Mouse (Mus musculus): ENCODE measurements around the gene Tnfsfm13. TPM values are rescaled to one million over a fixed set of nuclear protein-coding genes. Genes with fewer than 3 reads are reported as not detected.

Gene Tnfsfm13
- polyA plus RNA-seq, 2 experiments from 2014 or later, result not detected

DNA sequence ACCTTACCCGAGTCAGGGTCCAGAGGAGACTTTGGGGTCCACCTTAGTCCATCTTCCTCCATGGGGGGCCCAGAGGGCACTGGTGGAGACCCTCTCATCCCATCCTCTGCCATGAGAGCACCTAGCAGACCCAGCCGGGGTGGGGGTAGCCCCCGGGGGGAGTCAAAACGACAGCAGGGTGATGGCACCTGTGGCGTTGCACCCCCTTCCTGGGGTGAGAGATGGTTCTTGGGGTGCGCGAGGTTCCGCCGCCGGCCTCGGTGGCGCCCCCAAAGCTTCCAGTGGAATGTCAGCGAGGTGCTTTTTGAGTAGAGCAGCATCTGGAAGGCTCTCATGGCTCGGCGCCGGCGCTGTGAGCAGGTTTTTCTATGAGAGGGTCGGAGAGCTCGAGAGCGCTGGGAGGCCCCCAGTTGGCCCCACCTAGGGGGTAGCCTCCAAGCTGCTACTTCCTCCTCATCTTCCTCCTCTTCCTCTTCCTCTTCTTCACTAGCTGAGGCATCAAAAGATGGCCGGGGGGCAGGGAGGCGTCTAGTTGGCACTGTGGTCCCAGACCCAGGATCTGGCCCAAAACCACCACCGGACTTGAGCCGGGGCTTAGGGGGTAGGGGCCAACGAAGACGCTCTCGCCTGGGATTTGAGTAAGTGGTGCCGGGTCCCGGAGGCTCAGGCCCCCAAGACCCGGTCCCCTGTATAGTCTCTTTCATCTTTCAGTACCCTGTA is 15.6 kb downstream of the Tnfsfm13 start:
- ATAC-seq, result no peak

DNA sequence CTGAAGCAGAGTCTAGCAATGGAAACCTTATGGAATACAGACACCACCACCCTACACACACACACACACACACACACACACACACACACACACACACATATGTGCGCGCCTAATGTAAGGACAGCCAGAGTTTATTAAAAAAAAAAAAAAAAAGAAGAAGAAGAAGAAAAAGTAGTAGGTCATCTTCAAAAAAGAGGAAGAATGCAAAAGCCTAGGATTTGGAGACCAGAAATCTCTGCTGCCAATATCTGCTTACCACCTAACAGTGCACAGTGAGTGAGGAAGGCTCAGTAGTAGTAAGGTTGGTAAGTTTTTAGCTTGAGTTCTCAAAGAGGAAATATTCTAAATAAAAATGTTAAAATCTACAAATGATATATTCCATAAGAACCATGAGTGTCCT is 16.8 kb downstream of the Tnfsfm13 start:
- ATAC-seq, result no peak

DNA sequence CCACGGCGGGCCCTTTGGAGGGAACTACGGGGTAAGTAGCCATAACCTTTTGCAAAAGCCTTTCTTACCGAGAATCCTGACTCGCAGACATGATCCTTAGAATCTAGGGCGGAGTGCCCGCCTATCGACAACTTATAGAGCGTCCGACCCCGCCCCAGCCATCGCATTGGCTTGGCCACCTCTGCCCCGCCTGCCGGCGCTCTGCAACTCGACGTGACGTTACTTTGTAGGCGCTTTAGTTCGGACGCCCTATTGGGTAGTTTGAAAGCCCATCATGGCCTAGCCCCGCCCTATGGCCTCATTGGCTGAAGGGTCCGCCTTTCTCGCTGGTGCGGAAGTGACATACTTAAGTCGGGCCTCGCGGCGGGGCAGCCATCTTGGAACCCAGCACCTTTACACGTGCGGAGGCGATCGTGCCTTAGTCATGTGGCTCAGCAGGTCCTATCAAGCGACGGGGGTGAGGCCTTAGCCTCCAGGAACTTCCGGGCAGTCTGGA is 23.6 kb downstream of the Tnfsfm13 start, which contains the start of gene Eif4a1:
Gene Eif4a1, minus strand, starts transcription at position 213 of the 496 bp plus-strand sequence.
- ATAC-seq, result peak; percentile 89

DNA sequence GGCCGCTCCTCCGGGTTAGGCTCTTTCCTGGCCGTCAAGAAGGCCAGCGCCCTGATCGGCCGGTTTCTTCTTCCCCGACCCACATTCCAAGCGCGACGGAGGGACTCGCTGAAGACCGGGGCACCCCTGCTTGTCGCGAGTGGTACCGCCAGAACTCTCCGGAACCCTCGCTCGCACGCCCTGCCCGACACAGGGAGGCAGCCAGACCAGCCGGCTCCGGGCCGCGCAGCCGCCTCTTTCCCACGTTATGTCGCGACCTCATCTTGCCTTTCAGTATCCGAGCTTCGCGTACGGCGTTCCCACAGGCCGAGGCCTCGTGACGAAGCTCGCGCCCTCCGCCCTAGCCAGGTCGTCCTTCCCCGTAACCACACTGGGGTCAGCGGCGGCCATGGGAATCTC is 24.2 kb downstream of the Tnfsfm13 start:
- no peak for ATAC-seq

DNA sequence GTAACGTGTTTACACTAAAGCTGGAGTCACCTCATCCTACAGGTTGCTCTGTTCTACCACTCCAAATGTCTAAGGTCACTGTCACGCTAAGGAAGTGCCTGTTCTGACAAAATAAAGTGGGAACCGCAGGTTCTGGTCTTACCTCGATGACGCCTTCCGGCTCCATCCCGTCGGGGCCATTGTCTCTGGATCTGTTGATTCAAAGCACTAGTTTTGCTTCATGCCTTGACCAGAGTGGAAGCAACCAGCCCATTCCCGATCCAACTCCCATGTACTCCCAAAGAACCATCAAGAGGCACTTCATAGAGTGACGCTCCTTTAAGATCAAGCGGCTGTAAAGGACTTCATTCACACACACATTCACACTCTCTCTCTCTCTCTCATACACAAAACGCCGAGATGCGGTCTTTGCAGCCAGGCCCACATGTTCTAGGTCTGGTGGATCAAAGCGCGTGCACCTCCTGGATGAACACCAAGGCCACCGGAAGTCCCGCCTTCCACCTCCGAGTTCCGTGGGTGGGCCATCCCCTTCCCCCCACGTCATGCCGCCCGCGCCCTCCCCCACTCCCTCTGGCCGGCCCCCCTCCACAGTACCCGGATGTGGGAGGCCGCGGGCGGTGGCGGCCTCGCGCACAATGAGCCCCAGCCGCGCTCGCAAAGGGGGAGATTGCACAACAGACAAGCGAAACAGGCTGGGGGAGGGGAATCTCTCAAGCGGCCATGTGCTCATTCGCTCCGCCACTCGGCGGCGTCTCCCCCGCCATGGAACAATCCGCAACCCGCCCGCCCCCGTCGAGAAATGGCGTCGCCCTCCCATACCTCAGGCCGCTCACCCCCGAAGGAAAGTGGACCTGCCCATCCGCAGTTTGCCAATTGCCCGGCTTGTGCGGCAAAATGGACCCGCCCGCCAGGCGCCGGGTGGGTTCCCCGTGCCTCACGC is 24.8 kb downstream of the Tnfsfm13 start:
- peak; percentile 60 for ATAC-seq

DNA sequence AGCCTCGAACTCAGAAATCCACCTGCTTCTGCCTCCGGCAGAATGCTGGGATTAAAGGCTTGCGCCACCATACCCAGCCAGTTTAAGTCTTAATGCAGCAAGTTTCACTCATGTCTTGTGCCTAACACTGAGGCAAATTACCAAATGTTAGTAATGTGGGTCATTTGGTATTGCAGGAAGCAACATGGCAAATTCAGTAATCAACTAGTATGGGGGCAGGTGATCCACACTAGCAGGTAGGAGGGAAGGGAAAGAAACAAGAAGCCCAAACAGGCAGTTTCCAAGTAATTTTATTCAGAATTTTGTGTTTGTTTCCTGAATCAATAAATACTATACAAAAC is 29.3 kb downstream of the Tnfsfm13 start:
- no peak for ATAC-seq

DNA sequence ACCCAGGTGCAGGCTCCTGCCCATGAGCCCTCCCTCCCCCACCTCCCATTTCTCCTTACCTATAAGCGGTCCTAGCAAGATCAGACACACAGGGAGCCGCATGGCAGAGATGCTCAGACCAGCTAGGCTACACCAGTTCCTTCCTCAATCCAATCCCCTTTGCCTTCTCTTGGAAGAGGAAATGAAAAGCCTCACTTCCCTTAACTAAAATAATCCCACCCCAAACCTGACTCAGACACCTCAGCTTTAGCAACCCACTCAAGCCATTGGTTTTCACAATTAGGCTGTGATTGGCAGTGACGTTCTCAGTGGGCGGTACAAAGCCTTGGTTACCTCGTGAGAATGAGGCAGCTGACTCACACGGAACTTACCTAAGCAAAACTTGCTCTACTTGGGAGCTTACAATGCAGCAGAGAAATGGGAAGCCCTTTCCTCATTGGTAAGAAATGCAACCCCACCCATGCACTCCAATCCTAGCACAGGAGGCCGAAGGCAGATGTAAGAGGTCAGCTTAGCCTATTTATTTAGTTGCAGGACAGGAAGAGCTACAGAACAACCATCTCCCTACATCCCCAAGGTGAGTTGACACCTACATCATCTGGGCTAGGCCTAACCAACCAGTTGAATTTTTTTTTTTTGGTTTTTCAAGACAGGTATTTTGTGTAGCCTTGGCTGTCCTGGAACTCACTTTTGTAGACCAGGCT is 29.8 kb downstream of the Tnfsfm13 start, which contains the start of gene Cd68:
Gene Cd68, minus strand, starts transcription at position 193 of the 704 bp plus-strand sequence.
- ATAC-seq, result no peak

DNA sequence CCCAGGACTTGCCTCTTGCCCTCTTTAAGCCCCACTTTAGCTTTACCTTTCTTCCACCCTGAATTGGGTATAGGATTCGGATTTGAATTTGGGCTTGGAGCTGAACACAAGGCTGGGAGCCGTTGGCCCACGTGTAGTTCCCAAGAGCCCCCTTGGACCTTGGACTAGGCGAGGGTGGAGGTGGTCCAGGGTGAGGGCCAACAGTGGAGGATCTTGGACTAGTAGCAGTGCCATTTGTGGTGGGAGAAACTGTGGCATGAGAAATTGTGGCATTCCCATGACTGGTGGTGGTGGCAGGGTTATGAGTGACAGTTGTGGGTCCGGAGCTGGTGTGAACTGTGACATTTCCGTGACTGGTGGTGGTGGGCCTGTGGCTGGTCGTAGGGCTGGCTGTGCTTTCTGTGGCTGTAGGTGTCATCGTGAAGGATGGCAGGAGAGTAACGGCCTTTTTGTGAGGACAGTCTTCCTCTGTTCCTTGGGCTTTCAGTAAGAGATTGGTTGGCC is 30.4 kb downstream of the Tnfsfm13 start:
- ATAC-seq, result no peak

DNA sequence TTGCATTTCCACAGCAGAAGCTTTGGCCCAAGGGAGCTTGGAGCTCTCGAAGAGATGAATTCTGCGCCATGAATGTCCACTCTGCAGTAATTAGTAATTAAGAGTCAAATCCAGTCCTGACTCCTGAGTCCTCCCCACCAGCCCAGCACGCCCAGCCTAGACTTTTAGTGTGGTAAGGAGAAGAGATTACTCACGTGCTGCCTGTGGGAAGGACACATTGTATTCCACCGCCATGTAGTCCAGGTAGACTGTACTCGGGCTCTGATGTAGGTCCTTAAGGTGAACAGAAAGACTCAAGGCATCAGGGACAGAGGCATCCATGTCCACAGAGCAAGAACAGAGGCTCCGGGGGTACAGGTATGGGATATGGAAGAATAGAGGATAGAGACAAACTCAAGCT is 31.1 kb downstream of the Tnfsfm13 start:
- ATAC-seq, result no peak

DNA sequence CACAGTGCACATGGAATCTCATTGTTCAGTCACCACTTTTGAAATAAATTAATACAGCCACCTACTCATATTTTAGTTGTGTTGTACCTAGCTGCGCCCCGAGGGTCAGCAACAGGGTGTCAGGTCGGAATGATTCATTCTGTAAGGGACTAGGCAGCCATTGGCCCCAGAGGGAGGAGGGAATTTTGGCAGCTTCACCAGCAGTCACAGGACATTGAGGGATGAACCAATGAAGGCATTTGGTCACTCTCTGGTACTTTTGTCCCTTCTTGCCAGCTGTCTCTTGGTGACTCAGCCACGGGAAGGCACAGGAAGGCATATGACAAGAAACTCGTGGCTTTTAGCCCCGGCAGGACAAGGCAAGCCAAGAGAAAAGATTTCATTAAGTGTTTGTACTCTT is 32.1 kb downstream of the Tnfsfm13 start:
- no peak for ATAC-seq

DNA sequence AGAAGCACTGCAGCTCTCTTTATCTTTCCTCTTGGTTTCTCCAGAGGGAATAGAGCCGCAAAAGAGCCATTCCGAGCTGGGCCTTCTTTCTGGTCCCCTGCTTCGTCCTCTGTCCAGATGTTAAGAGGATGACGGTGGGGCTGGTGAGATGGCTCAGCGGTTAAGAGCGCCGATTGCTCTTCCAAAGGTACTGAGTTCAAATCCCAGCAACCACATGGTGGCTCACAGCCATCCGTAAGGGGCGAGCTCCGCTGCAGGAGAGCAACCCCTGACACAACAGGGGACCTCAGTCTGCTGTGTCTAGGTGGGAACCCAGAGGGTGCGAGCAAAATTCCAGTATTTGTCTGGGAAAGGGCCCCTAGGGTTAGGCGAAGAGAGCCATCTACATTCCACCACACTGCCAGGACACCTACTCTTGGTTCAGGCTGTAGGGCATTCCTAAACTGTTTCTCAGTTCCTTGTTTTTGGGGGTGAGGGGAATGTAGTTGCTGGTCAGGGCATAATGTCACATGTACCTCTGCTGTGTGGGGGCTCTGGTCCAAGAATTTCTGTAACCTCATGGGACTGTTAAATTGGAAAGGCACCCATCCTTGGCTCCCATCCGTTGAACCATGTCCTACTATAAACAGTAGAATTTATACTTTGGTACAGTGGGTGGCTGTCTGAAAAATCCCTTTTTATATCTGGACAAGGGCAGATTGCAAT is 32.8 kb downstream of the Tnfsfm13 start:
- ATAC-seq, result no peak

DNA sequence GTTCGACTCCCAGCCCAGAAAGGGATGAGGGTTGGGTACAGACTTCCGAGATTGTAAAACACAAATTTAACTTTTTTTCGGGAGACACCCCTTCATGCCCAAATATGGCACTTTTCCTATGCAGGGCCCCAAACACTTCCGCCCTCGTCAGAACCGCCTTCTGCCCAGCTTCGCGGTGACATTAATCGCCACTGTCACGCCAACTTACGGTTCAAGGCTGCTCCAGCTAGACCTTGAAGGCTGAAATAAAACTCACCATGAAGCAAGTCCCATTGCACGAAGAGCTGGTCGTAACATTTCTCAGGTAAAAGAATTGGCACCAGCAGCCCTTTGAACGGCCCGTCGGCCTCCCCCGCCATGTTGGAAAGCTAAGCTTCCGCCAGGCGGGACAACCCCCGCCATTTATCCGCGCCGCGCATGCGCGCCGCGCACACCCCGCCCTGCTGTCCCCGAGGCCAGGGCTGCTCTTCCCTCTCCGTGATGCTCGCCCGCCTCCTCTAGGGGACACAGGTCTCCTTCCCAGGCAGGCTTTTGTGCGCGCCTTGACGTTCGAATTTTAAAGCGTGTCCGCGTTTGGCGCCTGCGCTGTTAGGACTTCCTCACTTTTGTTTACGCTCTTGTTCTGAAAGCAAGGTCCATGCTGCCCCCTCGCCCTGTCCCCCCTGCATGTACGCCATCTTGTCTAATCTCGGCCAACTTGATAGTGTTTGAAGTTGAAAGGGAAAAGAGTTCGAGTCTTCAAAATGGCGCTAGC is 33.5 kb downstream of the Tnfsfm13 start, which contains the start of gene Mpdu1:
Gene Mpdu1, minus strand, starts transcription at position 430 of the 754 bp plus-strand sequence.
- ATAC-seq, result peak; percentile 89

DNA sequence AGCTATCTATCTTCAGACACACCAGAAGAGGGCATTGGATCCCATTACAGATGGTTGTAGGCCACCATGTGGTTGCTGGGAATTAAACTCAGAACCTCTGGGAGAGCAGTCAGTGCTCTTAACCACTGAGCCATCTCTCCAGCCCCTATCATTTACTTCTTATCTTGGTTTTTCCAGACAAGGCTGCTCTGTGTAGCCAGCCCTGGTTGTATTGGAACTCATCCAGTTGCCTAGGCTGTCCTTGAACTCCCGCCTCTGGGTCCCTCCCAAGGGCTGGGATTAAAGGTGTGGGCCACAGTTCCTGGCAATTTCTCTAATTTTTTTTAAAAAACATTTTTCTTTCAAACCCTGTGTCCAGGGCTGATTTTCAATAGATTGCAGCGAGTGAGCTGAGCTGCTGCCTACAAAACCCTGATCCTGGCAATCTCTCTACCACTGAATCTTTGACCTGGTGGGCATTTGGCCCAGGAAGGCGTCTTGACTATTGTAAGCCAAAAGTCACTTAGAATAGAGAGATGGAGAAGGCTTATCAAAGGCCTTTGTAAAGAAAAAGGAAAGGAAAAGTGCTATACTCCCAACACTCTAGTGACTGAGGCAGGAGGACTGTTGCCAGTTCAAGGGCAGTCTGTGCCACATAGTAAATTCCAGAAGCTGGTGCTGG is 34.5 kb downstream of the Tnfsfm13 start:
- ATAC-seq, result no peak

DNA sequence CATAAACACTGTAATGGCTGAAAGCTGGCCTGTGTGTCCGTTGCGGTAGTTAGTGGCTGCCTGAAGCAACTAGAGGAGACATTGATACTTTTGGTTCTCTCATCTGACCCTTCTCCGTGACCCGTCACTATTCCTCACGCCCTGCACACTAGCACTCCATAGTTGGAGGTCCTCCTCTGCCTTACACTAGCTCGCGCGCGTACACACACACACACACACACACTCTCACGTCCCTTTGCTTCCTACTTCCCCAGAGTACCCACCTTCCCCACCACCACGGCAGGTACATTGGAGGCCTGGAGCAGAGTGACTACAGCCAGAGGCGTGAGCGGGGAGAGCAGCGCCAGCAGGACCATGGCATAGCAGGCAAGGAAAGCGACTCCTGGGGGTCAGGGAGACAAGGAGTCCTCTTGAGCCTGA is 38.4 kb downstream of the Tnfsfm13 start:
- ATAC-seq, result no peak

DNA sequence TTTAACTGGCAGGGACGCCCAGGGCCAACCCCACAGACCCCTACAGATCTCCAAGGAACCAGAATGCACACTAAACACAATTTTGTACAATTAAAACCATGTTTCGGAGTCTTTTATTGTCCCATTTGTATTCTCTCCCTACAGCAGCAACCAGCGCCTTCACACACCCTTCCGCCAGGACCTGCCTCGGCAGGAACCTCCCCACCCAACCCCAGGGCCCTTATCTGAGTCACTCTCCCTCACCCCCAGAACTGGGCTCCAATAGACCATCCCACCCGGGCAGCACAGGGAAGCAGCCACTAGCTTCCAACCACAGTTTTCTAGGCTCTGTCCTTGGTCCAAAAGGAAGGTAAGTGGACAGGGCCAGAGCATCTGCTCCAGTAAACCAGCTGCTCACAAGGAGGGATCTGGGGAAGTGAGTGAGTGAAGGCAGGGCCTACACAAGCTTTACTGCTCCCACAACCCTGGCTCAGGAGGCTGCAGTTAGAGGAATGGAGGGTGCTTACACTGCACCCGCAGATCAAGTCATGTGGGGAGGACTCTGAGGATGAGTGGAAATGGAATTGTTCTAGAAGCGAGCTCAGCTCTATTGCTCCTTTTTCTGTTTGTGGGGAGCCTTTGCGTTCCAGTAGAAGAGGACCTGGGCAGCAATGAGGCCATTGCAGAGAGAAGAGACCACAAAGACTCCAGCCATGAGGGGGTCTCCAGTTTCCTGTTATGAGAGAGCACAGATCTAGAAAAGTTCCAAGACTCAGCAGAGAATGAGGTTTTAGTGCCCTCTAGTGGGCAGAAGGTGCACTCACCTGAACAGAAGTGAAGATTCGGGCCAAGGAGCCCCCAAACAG is 39.1 kb downstream of the Tnfsfm13 start:
- peak; percentile 45 for ATAC-seq

DNA sequence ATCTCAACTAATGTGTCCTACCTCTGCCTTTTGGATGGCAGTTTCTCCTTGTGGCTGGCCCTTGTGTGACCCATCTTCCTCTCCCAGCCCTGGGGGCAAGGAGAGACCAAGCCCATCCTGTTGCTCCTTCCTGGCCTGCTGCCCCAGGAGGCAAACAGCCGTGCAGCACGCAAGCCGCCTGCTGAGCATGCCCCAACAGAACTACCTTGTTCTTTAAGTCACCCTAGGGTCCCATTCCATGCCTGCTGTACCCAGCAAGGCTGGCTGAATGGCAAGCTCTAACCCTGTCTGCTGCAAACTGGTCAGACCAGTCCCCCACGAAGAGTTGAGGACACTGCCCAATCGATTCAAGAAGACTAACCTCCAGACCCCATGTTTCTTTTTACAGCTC is 39.8 kb downstream of the Tnfsfm13 start:
- ATAC-seq, result no peak

DNA sequence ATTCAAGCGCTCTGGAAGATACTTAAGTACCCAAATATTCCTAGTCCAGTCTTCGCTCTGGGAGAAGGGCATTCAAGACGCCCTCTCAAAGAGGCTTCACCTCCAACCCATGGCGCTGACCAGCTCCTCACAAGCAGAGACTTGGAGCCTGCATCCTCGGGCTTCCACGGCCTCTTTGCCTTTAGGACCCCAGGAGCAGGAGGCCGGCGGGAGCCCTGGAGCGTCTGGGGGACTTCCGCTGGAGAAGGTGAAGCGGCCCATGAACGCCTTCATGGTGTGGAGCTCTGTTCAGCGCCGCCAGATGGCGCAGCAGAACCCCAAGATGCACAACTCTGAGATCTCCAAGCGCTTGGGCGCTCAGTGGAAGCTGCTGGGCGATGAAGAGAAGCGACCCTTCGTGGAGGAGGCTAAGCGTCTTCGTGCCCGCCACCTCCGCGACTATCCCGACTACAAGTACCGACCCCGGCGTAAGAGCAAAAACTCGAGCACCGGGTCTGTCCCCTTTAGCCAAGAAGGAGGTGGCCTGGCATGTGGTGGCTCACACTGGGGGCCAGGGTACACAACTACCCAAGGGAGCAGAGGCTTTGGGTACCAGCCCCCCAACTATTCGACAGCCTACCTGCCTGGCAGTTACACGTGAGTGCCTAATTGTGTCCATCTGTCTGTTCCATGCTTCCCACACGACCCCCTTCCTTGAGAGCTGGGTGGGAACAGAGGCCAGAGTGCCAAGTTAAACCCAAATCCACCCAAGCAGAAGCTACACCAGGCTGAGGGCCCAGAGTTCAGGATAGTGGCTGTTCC is 40.4 kb downstream of the Tnfsfm13 start, which contains the start of gene Sox15:
Gene Sox15, plus strand, starts transcription at position 51 of the 801 bp plus-strand sequence.
- ATAC-seq, result no peak

DNA sequence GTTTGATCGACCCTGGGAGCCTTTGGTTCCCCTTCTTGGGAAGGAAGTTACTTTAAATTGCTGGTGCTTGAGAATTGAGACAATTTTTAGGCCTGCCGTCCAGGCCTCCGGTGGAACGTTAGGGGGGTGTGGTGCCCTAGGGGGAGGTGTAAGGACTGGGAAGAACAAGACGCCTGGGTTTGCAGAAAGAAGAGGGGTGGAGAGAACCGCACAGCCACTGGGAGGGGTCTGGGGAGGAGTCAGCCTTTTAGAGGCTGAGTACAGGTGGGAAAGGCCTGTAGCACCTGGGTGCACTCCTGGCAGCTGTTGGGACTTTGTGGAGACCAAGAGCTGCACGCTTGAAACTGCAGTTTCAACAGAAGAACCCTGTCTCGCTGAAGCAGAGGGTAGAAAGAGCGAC is 41.1 kb downstream of the Tnfsfm13 start:
- no peak for ATAC-seq

DNA sequence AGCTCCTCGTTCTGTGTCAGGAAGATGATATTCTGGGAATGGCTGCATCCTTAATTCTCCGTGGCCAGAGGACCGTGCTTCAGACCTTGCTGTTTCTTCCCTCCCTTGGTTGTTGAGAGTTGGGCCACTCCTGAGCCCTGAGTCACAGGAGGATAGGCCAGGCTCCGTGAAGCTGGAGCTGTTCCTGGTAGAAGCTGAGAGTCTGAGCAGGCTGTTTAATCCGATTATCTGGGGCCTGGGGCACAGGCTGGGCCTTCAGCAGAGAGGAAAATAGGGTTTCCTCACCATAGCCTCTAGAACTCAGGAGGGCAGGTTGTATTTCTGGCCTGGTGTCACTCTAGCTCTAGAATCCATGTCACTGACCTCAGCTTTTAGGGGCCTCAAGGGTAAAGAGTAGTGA is 42.5 kb downstream of the Tnfsfm13 start:
- no peak for ATAC-seq

Measured in CD4-positive, CD25-positive, alpha-beta regulatory T cell, adult 4 months (primary cell).